Mouse (Mus musculus): ENCODE data around the gene Cacna1c. TPM values are rescaled to one million over a fixed set of nuclear protein-coding genes. Genes with fewer than 3 reads are reported as not detected.

Gene Cacna1c
- polyA plus RNA-seq, 1 experiment from 2014 or later = 2.0 TPM

GRCm38 (mm10) chr6:119021226-119021625, 175.0 kb downstream of the Cacna1c start:
- H3K9me3 ChIP-seq = no peaks in the 10 kb centered on the region

GRCm38 (mm10) chr6:119018956-119019355, 177.3 kb downstream of the Cacna1c start:
- Histone ChIP-seq H3K27me3 (ENCODE audit: poor library complexity, severe bottlenecking) (no peaks in the 10 kb centered on the region), H3K4me3 (no peak overlapping the region), H3K36me3 (replicated peaks) (no peaks in the 10 kb centered on the region), H3K27ac (no peak overlapping the region), H3K4me1 (peaks cover 12% of the 10 kb centered on the region; the same call in 1 of the 2 replicates), H3K9me3 (no peaks in the 10 kb centered on the region)
- 90% methylated on average over 6 of the region's 6 CpGs for WGBS
- DNase-seq (ENCODE audit: extremely low spot score, low spot score) = no peak

More at GRCm38 (mm10) chr6:119021226-119021625, 175.0 kb downstream of the Cacna1c start:
- no peaks in the 10 kb centered on the region for H3K27me3 ChIP-seq (ENCODE audit: poor library complexity, severe bottlenecking)
- no peak for DNase-seq (ENCODE audit: extremely low spot score, low spot score)
- H3K36me3 ChIP-seq (replicated peaks) = no peaks in the 10 kb centered on the region
- H3K4me1 ChIP-seq = 0 out of 2 replicates have a peak, but pooled peaks cover 3% of the 10 kb centered on the region
- H3K4me3 ChIP-seq = no peak overlapping the region
- no peak overlapping the region for H3K27ac ChIP-seq
- 87% methylated on average over 8 of the region's 8 CpGs for WGBS

- 86% methylated on average over 2 of the region's 2 CpGs for WGBS
- H3K27me3 ChIP-seq (ENCODE audit: poor library complexity, severe bottlenecking) = no peaks in the 10 kb centered on the region
- no peaks in the 10 kb centered on the region for H3K9me3 ChIP-seq
- H3K27ac ChIP-seq = no peak overlapping the region
- no peak for DNase-seq (ENCODE audit: extremely low spot score, low spot score)
- H3K4me1 ChIP-seq = peaks cover 12% of the 10 kb centered on the region; the same call in 1 of the 2 replicates
- no peak overlapping the region for H3K4me3 ChIP-seq
- no peaks in the 10 kb centered on the region for H3K36me3 ChIP-seq (replicated peaks)
Measured at GRCm38 (mm10) chr6:119018256-119018655, 178.0 kb downstream of the Cacna1c start.

- WGBS = 82% methylated on average over 10 of the region's 10 CpGs
- Histone ChIP-seq H3K27me3 (ENCODE audit: poor library complexity, severe bottlenecking) (no peaks in the 10 kb centered on the region), H3K9me3 (no peaks in the 10 kb centered on the region), H3K36me3 (replicated peaks) (no peaks in the 10 kb centered on the region), H3K4me1 (peaks cover 12% of the 10 kb centered on the region; the same call in 1 of the 2 replicates), H3K4me3 (no peak overlapping the region), H3K27ac (no peak overlapping the region)
- no peak for DNase-seq (ENCODE audit: extremely low spot score, low spot score)
Measured at GRCm38 (mm10) chr6:119017498-119017897, 178.7 kb downstream of the Cacna1c start.

GRCm38 (mm10) chr6:119015346-119015745, 180.9 kb downstream of the Cacna1c start:
- H3K4me3 ChIP-seq = no peak overlapping the region
- no peak overlapping the region for H3K27ac ChIP-seq
- no peaks in the 10 kb centered on the region for H3K9me3 ChIP-seq
- WGBS = 70% methylated on average over 2 of the region's 2 CpGs
- no peaks in the 10 kb centered on the region for H3K36me3 ChIP-seq (replicated peaks)
- DNase-seq (ENCODE audit: extremely low spot score, low spot score) = no peak
- no peaks in the 10 kb centered on the region for H3K27me3 ChIP-seq (ENCODE audit: poor library complexity, severe bottlenecking)
- peaks cover 12% of the 10 kb centered on the region; the same call in 1 of the 2 replicates for H3K4me1 ChIP-seq

- no peak for DNase-seq (ENCODE audit: extremely low spot score, low spot score)
- 88% methylated on average over 13 of the region's 13 CpGs for WGBS
- H3K27ac ChIP-seq = no peak overlapping the region
- no peaks in the 10 kb centered on the region for H3K9me3 ChIP-seq
- H3K4me1 ChIP-seq = peaks cover 13% of the 10 kb centered on the region
- no peaks in the 10 kb centered on the region for H3K27me3 ChIP-seq (ENCODE audit: poor library complexity, severe bottlenecking)
- H3K4me3 ChIP-seq = no peak overlapping the region
- H3K36me3 ChIP-seq (replicated peaks) = no peaks in the 10 kb centered on the region
Measured at GRCm38 (mm10) chr6:119013168-119014098, 182.8 kb downstream of the Cacna1c start.

GRCm38 (mm10) chr6:119010875-119011274, 185.3 kb downstream of the Cacna1c start:
- no peak overlapping the region for H3K27ac ChIP-seq
- H3K36me3 ChIP-seq (replicated peaks) = no peaks in the 10 kb centered on the region
- DNase-seq (ENCODE audit: extremely low spot score, low spot score) = no peak
- 77% methylated on average over 3 of the region's 3 CpGs for WGBS
- H3K4me1 ChIP-seq = peaks cover 16% of the 10 kb centered on the region
- H3K9me3 ChIP-seq = no peaks in the 10 kb centered on the region
- no peaks in the 10 kb centered on the region for H3K27me3 ChIP-seq (ENCODE audit: poor library complexity, severe bottlenecking)
- no peak overlapping the region for H3K4me3 ChIP-seq

- Histone ChIP-seq H3K27me3 (ENCODE audit: poor library complexity, severe bottlenecking) (no peaks in the 10 kb centered on the region), H3K36me3 (replicated peaks) (no peaks in the 10 kb centered on the region), H3K4me1 (peaks cover 7% of the 10 kb centered on the region), H3K9me3 (no peaks in the 10 kb centered on the region), H3K4me3 (no peak overlapping the region), H3K27ac (no peak overlapping the region)
- WGBS = 86% methylated on average over 7 of the region's 7 CpGs
- no peak for DNase-seq (ENCODE audit: extremely low spot score, low spot score)
Measured at GRCm38 (mm10) chr6:119009526-119009925, 186.7 kb downstream of the Cacna1c start.

- Histone ChIP-seq H3K9me3 (no peaks in the 10 kb centered on the region), H3K27me3 (ENCODE audit: poor library complexity, severe bottlenecking) (no peaks in the 10 kb centered on the region), H3K4me1 (peaks cover 7% of the 10 kb centered on the region), H3K36me3 (replicated peaks) (no peaks in the 10 kb centered on the region), H3K4me3 (no peak overlapping the region), H3K27ac (no peak overlapping the region)
- 78% methylated on average over 7 of the region's 7 CpGs for WGBS
- DNase-seq (ENCODE audit: extremely low spot score, low spot score) = no peak
Measured at GRCm38 (mm10) chr6:119008638-119009166, 187.5 kb downstream of the Cacna1c start.

GRCm38 (mm10) chr6:119004596-119004995, 191.6 kb downstream of the Cacna1c start:
- H3K27ac ChIP-seq = no peak overlapping the region
- H3K9me3 ChIP-seq = no peaks in the 10 kb centered on the region
- no peak overlapping the region for H3K4me3 ChIP-seq
- H3K27me3 ChIP-seq (ENCODE audit: poor library complexity, severe bottlenecking) = no peaks in the 10 kb centered on the region
- 93% methylated on average over 5 of the region's 5 CpGs for WGBS
- no peak for DNase-seq (ENCODE audit: extremely low spot score, low spot score)
- no peaks in the 10 kb centered on the region for H3K36me3 ChIP-seq (replicated peaks)
- peaks cover 15% of the 10 kb centered on the region for H3K4me1 ChIP-seq

- DNase-seq (ENCODE audit: extremely low spot score, low spot score) = no peak
- no peaks in the 10 kb centered on the region for H3K9me3 ChIP-seq
- no peak overlapping the region for H3K27ac ChIP-seq
- no peak overlapping the region for H3K4me3 ChIP-seq
- no peaks in the 10 kb centered on the region for H3K27me3 ChIP-seq (ENCODE audit: poor library complexity, severe bottlenecking)
- WGBS = 57% methylated on average over 2 of the region's 2 CpGs
- H3K4me1 ChIP-seq = peaks cover 7% of the 10 kb centered on the region
- no peaks in the 10 kb centered on the region for H3K36me3 ChIP-seq (replicated peaks)
Measured at GRCm38 (mm10) chr6:119001442-119001841, 194.8 kb downstream of the Cacna1c start.

- DNase-seq (ENCODE audit: extremely low spot score, low spot score) = no peak
- no peaks in the 10 kb centered on the region for H3K9me3 ChIP-seq
- no peaks in the 10 kb centered on the region for H3K27me3 ChIP-seq (ENCODE audit: poor library complexity, severe bottlenecking)
- peaks cover 7% of the 10 kb centered on the region for H3K4me1 ChIP-seq
- WGBS = 79% methylated on average over 3 of the region's 3 CpGs
- H3K27ac ChIP-seq = no peak overlapping the region
- no peaks in the 10 kb centered on the region for H3K36me3 ChIP-seq (replicated peaks)
- H3K4me3 ChIP-seq = no peak overlapping the region
Measured at GRCm38 (mm10) chr6:119000255-119000654, 196.0 kb downstream of the Cacna1c start.

GRCm38 (mm10) chr6:118999329-118999875, 196.8 kb downstream of the Cacna1c start:
- Histone ChIP-seq H3K27me3 (ENCODE audit: poor library complexity, severe bottlenecking) (no peaks in the 10 kb centered on the region), H3K27ac (no peak overlapping the region), H3K9me3 (no peaks in the 10 kb centered on the region), H3K4me1 (peaks cover 7% of the 10 kb centered on the region), H3K4me3 (no peak overlapping the region), H3K36me3 (replicated peaks) (no peaks in the 10 kb centered on the region)
- DNase-seq (ENCODE audit: extremely low spot score, low spot score) = no peak
- 95% methylated on average over 2 of the region's 2 CpGs for WGBS

All from forebrain, embryonic 10.5 days (tissue).